Mouse (Mus musculus) stomach, embryonic 14.5 days (tissue): ENCODE data around the gene Taf8. TPM values are rescaled to one million over a fixed set of nuclear protein-coding genes. Genes with fewer than 3 reads are reported as not detected.

Source experiments
- ATAC-seq: fragments of 200-750 bp; cut with Nextera tagmentation; 2 replicates; pipeline ENCODE4 v1.8.0; 2017; ENCODE audit warnings: low read depth, moderate TSS enrichment; ENCODE audit not compliant: insufficient number of reproducible peaks, insufficient read depth, low FRiP score
- H3K27ac ChIP-seq: fragments of 300-500 bp; sonication (generic); 2 replicates; pipeline ENCODE4 v1.5.1; 2014; ENCODE audit warnings: mild to moderate bottlenecking, low read length, moderate library complexity, mixed read lengths
- H3K27me3 ChIP-seq: fragments of 300-500 bp; sonication (generic); 2 replicates; pipeline ENCODE4 v1.6.1; 2014; ENCODE audit warnings: low read length, control low read depth, mixed read lengths; ENCODE audit not compliant: control insufficient read depth, insufficient read depth
- H3K36me3 ChIP-seq: fragments of 300-500 bp; sonication (generic); 2 replicates; pipeline ENCODE4 v1.6.1; 2014; ENCODE audit warnings: mild to moderate bottlenecking, control low read depth, low read length, moderate library complexity, mixed read lengths; ENCODE audit not compliant: control insufficient read depth, insufficient read depth
- H3K4me1 ChIP-seq: fragments of 300-500 bp; sonication (generic); 2 replicates; pipeline ENCODE4 v1.6.1; 2014; ENCODE audit warnings: low read length, control low read depth, mixed read lengths; ENCODE audit not compliant: control insufficient read depth, insufficient read depth
- H3K4me2 ChIP-seq: fragments of 300-500 bp; sonication (generic); replicated peaks from 2 replicates; pipeline ENCODE4 v1.6.1; 2014; ENCODE audit warnings: low read depth, low read length, control low read depth
- H3K4me3 ChIP-seq: fragments of 300-500 bp; sonication (generic); 2 replicates; pipeline ENCODE4 v1.5.1; 2014; ENCODE audit warnings: low read depth, low read length, control low read depth
- H3K9ac ChIP-seq: fragments of 300-500 bp; sonication (generic); replicated peaks from 2 replicates; pipeline ENCODE4 v1.6.1; 2014; ENCODE audit warnings: low read depth, mild to moderate bottlenecking, control low read depth, low read length, moderate library complexity, mixed read lengths
- H3K9me3 ChIP-seq: fragments of 300-500 bp; sonication (generic); 2 replicates; pipeline ENCODE4 v1.6.1; 2016; ENCODE audit warnings: low read depth, low read length, control low read depth; ENCODE audit not compliant: control insufficient read depth
- WGBS: fragments of 180-500 bp; shearing (Covaris S2); extraction: QIAGEN DNeasy Blood & Tissue Kit; methylation state at CpG from one replicate; pipeline ENCODE4 v1.1.7; 2014; 5-methylcytosine and 5-hydroxymethylcytosine counted together
- polyA plus RNA-seq: library from polyadenylated mRNA; unstranded; fragments of >200 nt; fragmentation: Nextera tagmentation; extraction: Ambion mirVana; gene quantifications from 2 replicates; pipeline ENCODE4 v1.2.1, GENCODE M21; 2014

Gene Taf8
- polyA plus RNA-seq, 1 experiment from 2014 or later = 27.3 TPM

GRCm38 (mm10) chr17:47512956-47513775, 11.1 kb upstream of the Taf8 start:
- 47% methylated on average over 10 of the region's 10 CpGs for WGBS
- Histone ChIP-seq H3K9ac (no peak overlapping the region), H3K4me3 (no peak overlapping the region), H3K9me3 (no peaks in the 10 kb centered on the region), H3K27me3 (no peaks in the 10 kb centered on the region), H3K27ac (peak overlapping the region; percentile 66), H3K36me3 (no peaks in the 10 kb centered on the region), H3K4me2 (no peak overlapping the region), H3K4me1 (peaks cover 28% of the 10 kb centered on the region)
- no peak for ATAC-seq

GRCm38 (mm10) chr17:47511111-47512020, 9.3 kb upstream of the Taf8 start:
- peak overlapping the region; percentile 37 for H3K4me2 ChIP-seq
- ATAC-seq = peak; percentile 90
- no peak overlapping the region; the same call in 1 of the 2 replicates for H3K9ac ChIP-seq
- H3K9me3 ChIP-seq = no peaks in the 10 kb centered on the region
- no peak overlapping the region for H3K4me3 ChIP-seq
- no peaks in the 10 kb centered on the region for H3K27me3 ChIP-seq
- peak overlapping the region; percentile 94 for H3K27ac ChIP-seq
- H3K4me1 ChIP-seq = peaks cover 28% of the 10 kb centered on the region
- no peaks in the 10 kb centered on the region for H3K36me3 ChIP-seq
- 8% methylated on average over 25 of the region's 25 CpGs for WGBS

- Histone ChIP-seq H3K4me3 (no peak overlapping the region), H3K9ac (no peak overlapping the region), H3K27me3 (no peaks in the 10 kb centered on the region), H3K4me1 (peaks cover 39% of the 10 kb centered on the region), H3K4me2 (no peak overlapping the region), H3K36me3 (no peaks in the 10 kb centered on the region), H3K27ac (peak overlapping the region; percentile 27; the same call in 1 of the 2 replicates), H3K9me3 (no peaks in the 10 kb centered on the region)
- WGBS = 68% methylated on average over 9 of the region's 9 CpGs
- ATAC-seq = no peak
Observed at GRCm38 (mm10) chr17:47509031-47509705, 7.1 kb upstream of the Taf8 start.

GRCm38 (mm10) chr17:47508012-47508608, 6.0 kb upstream of the Taf8 start:
- WGBS = 6% methylated on average over 12 of the region's 12 CpGs
- H3K36me3 ChIP-seq = no peaks in the 10 kb centered on the region
- peak; percentile 73 for ATAC-seq
- H3K4me3 ChIP-seq = no peak overlapping the region
- H3K9me3 ChIP-seq = no peaks in the 10 kb centered on the region
- peak overlapping the region; percentile 50 for H3K4me2 ChIP-seq
- H3K4me1 ChIP-seq = peaks cover 35% of the 10 kb centered on the region
- H3K9ac ChIP-seq = no peak overlapping the region
- no peaks in the 10 kb centered on the region for H3K27me3 ChIP-seq
- H3K27ac ChIP-seq = peak overlapping the region; percentile 92

- 74% methylated on average over 2 of the region's 2 CpGs for WGBS
- no peaks in the 10 kb centered on the region for H3K36me3 ChIP-seq
- peak overlapping the region; percentile 92 for H3K27ac ChIP-seq
- no peaks in the 10 kb centered on the region for H3K9me3 ChIP-seq
- H3K27me3 ChIP-seq = no peaks in the 10 kb centered on the region
- peaks cover 30% of the 10 kb centered on the region for H3K4me1 ChIP-seq
- H3K4me3 ChIP-seq = no peak overlapping the region
- peak overlapping the region; percentile 50 for H3K4me2 ChIP-seq
- ATAC-seq = no peak
- H3K9ac ChIP-seq = no peak overlapping the region
Observed at GRCm38 (mm10) chr17:47507523-47507922, 5.4 kb upstream of the Taf8 start.

GRCm38 (mm10) chr17:47506697-47507096, 4.6 kb upstream of the Taf8 start:
- H3K27ac ChIP-seq = no peak overlapping the region
- H3K4me1 ChIP-seq = peaks cover 30% of the 10 kb centered on the region
- 84% methylated on average over 4 of the region's 4 CpGs for WGBS

GRCm38 (mm10) chr17:47506042-47506441, 4.0 kb upstream of the Taf8 start:
- no peak for ATAC-seq
- Histone ChIP-seq H3K4me2 (peak overlapping the region; percentile 74; the same call in 1 of the 2 replicates), H3K36me3 (no peaks in the 10 kb centered on the region), H3K27ac (no peak overlapping the region), H3K9ac (no peak overlapping the region), H3K4me3 (no peak overlapping the region), H3K4me1 (peaks cover 32% of the 10 kb centered on the region), H3K9me3 (no peaks in the 10 kb centered on the region), H3K27me3 (no peaks in the 10 kb centered on the region)
- WGBS = 76% methylated on average over 1 of the region's 1 CpGs

More at GRCm38 (mm10) chr17:47506697-47507096, 4.6 kb upstream of the Taf8 start:
- H3K9me3 ChIP-seq = no peaks in the 10 kb centered on the region
- H3K4me2 ChIP-seq = no peak overlapping the region
- no peak overlapping the region for H3K9ac ChIP-seq
- ATAC-seq = no peak
- H3K27me3 ChIP-seq = no peaks in the 10 kb centered on the region
- no peaks in the 10 kb centered on the region for H3K36me3 ChIP-seq
- H3K4me3 ChIP-seq = no peak overlapping the region
